Mouse (Mus musculus): Measurements from ENCODE around the gene Asic1.

GRCm38 (mm10) chr15:99679008-99679407 is 8.8 kb downstream of the Asic1 start:
- TF ChIP-seq CTCF (IDR thresholded peaks at IDR 0.05; ENCODE audit: insufficient read depth, low read length) = no peak
- no peak for TF ChIP-seq POLR2A (IDR thresholded peaks at IDR 0.05; ENCODE audit: borderline replicate concordance, extremely low read depth, low read depth, low read length)

All from lung, adult 2 months (tissue).